Mouse (Mus musculus) limb, embryonic 10.5 days (tissue): ENCODE results near the gene Igsf23. TPM values are rescaled to one million over a fixed set of nuclear protein-coding genes. Genes with fewer than 3 reads are reported as not detected.
"Not testable (repeated sequence)": the region's sequence is repeated elsewhere in the genome, so short reads cannot be mapped to it uniquely, and the experiment has no call there.

Experiments used
- DNase-seq: peaks from one replicate; pipeline ENCODE4 v3.0.0-alpha.2; 2017; ENCODE audit warnings: low spot score
- H3K27ac ChIP-seq: fragments of 300-500 bp; sonication (generic); 2 replicates; pipeline ENCODE4 v1.5.1; 2016; ENCODE audit warnings: mild to moderate bottlenecking
- H3K27me3 ChIP-seq: fragments of 300-500 bp; sonication (generic); 2 replicates; pipeline ENCODE4 v1.6.1; 2016; ENCODE audit warnings: low read depth, mild to moderate bottlenecking; ENCODE audit not compliant: poor library complexity, severe bottlenecking
- H3K36me3 ChIP-seq: fragments of 300-500 bp; sonication (generic); 2 replicates; pipeline ENCODE4 v1.6.1; 2016; ENCODE audit warnings: mild to moderate bottlenecking, moderate library complexity
- H3K4me1 ChIP-seq: fragments of 300-500 bp; sonication (generic); 2 replicates; pipeline ENCODE4 v1.6.1; 2016
- H3K4me3 ChIP-seq: fragments of 300-500 bp; sonication (generic); 2 replicates; pipeline ENCODE4 v1.5.1; 2016; ENCODE audit warnings: mild to moderate bottlenecking, moderate library complexity
- H3K9me3 ChIP-seq: fragments of 300-500 bp; sonication (generic); replicated peaks from 2 replicates; pipeline ENCODE4 v1.6.1; 2016; ENCODE audit warnings: mild to moderate bottlenecking
- WGBS: fragments of 180-500 bp; shearing (Covaris S2); methylation state at CpG from one replicate; pipeline ENCODE4 v1.1.7; 2016; 5-methylcytosine and 5-hydroxymethylcytosine counted together
- polyA plus RNA-seq: library from polyadenylated mRNA; unstranded; fragments of >200 nt; fragmentation: Nextera tagmentation; extraction: Ambion mirVana; gene quantifications from 2 replicates; pipeline ENCODE4 v1.2.1, GENCODE M21; 2016

Gene Igsf23
- polyA plus RNA-seq, 1 experiment from 2014 or later, result 0.21 TPM

GRCm38 (mm10) chr7:19930481-19930880, 20.1 kb downstream of the Igsf23 start:
- Histone ChIP-seq H3K4me1 (peaks cover 10% of the 10 kb centered on the region), H3K27me3 (peaks cover 18% of the 10 kb centered on the region)
- H3K4me3 ChIP-seq, H3K27ac ChIP-seq, H3K9me3 ChIP-seq, DNase-seq, H3K36me3 ChIP-seq: not testable (repeated sequence)
- 83% methylated on average over 6 of the region's 6 CpGs for WGBS

GRCm38 (mm10) chr7:19928486-19928885, 22.1 kb downstream of the Igsf23 start:
- H3K36me3 ChIP-seq, result no peaks in the 10 kb centered on the region
- H3K9me3 ChIP-seq, result no peaks in the 10 kb centered on the region
- H3K4me1 ChIP-seq, result peaks cover 16% of the 10 kb centered on the region
- WGBS, result 70% methylated on average over 5 of the region's 5 CpGs
- H3K27me3 ChIP-seq, result peaks cover 23% of the 10 kb centered on the region
- H3K4me3 ChIP-seq, result no peak overlapping the region
- no peak for DNase-seq
- H3K27ac ChIP-seq, result no peak overlapping the region

- 85% methylated on average over 2 of the region's 2 CpGs for WGBS
- H3K9me3 ChIP-seq, result no peaks in the 10 kb centered on the region
- H3K4me1 ChIP-seq, result peaks cover 8% of the 10 kb centered on the region; the same call in 1 of the 2 replicates
- H3K27ac ChIP-seq, result no peak overlapping the region
- no peak overlapping the region for H3K4me3 ChIP-seq
- peaks cover 16% of the 10 kb centered on the region for H3K27me3 ChIP-seq
- H3K36me3 ChIP-seq, result no peaks in the 10 kb centered on the region
- DNase-seq, result no peak
Measured at GRCm38 (mm10) chr7:19926849-19927480, 23.6 kb downstream of the Igsf23 start.

GRCm38 (mm10) chr7:19925376-19925775, 25.2 kb downstream of the Igsf23 start:
- Histone ChIP-seq H3K27ac (no peak overlapping the region), H3K9me3 (no peaks in the 10 kb centered on the region), H3K4me1 (peaks cover 13% of the 10 kb centered on the region; the same call in 1 of the 2 replicates), H3K27me3 (peaks cover 12% of the 10 kb centered on the region; the same call in 1 of the 2 replicates), H3K4me3 (no peak overlapping the region), H3K36me3 (no peaks in the 10 kb centered on the region)
- DNase-seq, result no peak
- 87% methylated on average over 1 of the region's 1 CpGs for WGBS

GRCm38 (mm10) chr7:19923797-19924196, 26.8 kb downstream of the Igsf23 start:
- Histone ChIP-seq H3K4me1 (peaks cover 19% of the 10 kb centered on the region; the same call in 1 of the 2 replicates), H3K9me3 (no peaks in the 10 kb centered on the region), H3K36me3 (no peaks in the 10 kb centered on the region), H3K27ac (no peak overlapping the region), H3K27me3 (peaks cover 12% of the 10 kb centered on the region; the same call in 1 of the 2 replicates), H3K4me3 (no peak overlapping the region; the same call in 1 of the 2 replicates)
- peak; percentile 51 for DNase-seq
- WGBS, result 7% methylated on average over 11 of the region's 15 CpGs

- 34% methylated on average over 2 of the region's 2 CpGs for WGBS
- no peak for DNase-seq
- H3K27ac ChIP-seq, result no peak overlapping the region
- H3K4me3 ChIP-seq, result no peak overlapping the region; the same call in 1 of the 2 replicates
- no peaks in the 10 kb centered on the region for H3K9me3 ChIP-seq
- peaks cover 12% of the 10 kb centered on the region; the same call in 1 of the 2 replicates for H3K27me3 ChIP-seq
- H3K4me1 ChIP-seq, result peaks cover 19% of the 10 kb centered on the region; the same call in 1 of the 2 replicates
- H3K36me3 ChIP-seq, result no peaks in the 10 kb centered on the region
Measured at GRCm38 (mm10) chr7:19923354-19923753, 27.2 kb downstream of the Igsf23 start.

GRCm38 (mm10) chr7:19920506-19921261, 29.9 kb downstream of the Igsf23 start, which contains the start of gene Pvr:
TSS of gene Pvr (minus strand) at chr7:19921160.
- WGBS, result under 1% methylated on average over 60 of the region's 60 CpGs
- Histone ChIP-seq H3K27ac (peak within 1 kb of the TSS; percentile 86), H3K9me3 (no peaks in the 10 kb centered on the region), H3K27me3 (peaks cover 12% of the 10 kb centered on the region; the same call in 1 of the 2 replicates), H3K4me1 (peaks cover 19% of the 10 kb centered on the region; the same call in 1 of the 2 replicates), H3K4me3 (peak within 1 kb of the TSS; percentile 68), H3K36me3 (peaks cover 12% of the 10 kb centered on the region)
- peak; percentile 78 for DNase-seq

GRCm38 (mm10) chr7:19920166-19920505, 30.4 kb downstream of the Igsf23 start:
- no peak for DNase-seq
- Histone ChIP-seq H3K27ac (peak overlapping the region; percentile 86), H3K36me3 (peaks cover 13% of the 10 kb centered on the region), H3K27me3 (peaks cover 12% of the 10 kb centered on the region; the same call in 1 of the 2 replicates), H3K4me3 (peak overlapping the region; percentile 68), H3K9me3 (no peaks in the 10 kb centered on the region), H3K4me1 (peaks cover 19% of the 10 kb centered on the region; the same call in 1 of the 2 replicates)
- 35% methylated on average over 4 of the region's 4 CpGs for WGBS

GRCm38 (mm10) chr7:19914558-19914957, 36.0 kb downstream of the Igsf23 start:
- 94% methylated on average over 7 of the region's 7 CpGs for whole genome bisulfite sequencing
- H3K36me3 ChIP-seq, result peaks cover 21% of the 10 kb centered on the region
- H3K4me1 ChIP-seq, result no peaks in the 10 kb centered on the region
- no peak overlapping the region for H3K4me3 ChIP-seq
- no peak overlapping the region for H3K27ac ChIP-seq
- H3K9me3 ChIP-seq, result no peaks in the 10 kb centered on the region
- H3K27me3 ChIP-seq, result no peaks in the 10 kb centered on the region
- DNase-seq, result no peak

GRCm38 (mm10) chr7:19911695-19912524, 38.6 kb downstream of the Igsf23 start:
- no peaks in the 10 kb centered on the region for H3K27me3 ChIP-seq
- peaks cover 33% of the 10 kb centered on the region for H3K36me3 ChIP-seq
- WGBS, result 92% methylated on average over 23 of the region's 23 CpGs
- no peaks in the 10 kb centered on the region for H3K9me3 ChIP-seq
- no peaks in the 10 kb centered on the region for H3K4me1 ChIP-seq
- DNase-seq, result no peak
- H3K27ac ChIP-seq, result no peak overlapping the region
- no peak overlapping the region for H3K4me3 ChIP-seq

- peaks cover 32% of the 10 kb centered on the region for H3K36me3 ChIP-seq
- no peaks in the 10 kb centered on the region for H3K4me1 ChIP-seq
- no peak overlapping the region for H3K27ac ChIP-seq
- H3K9me3 ChIP-seq, result no peaks in the 10 kb centered on the region
- DNase-seq, result no peak
- H3K27me3 ChIP-seq, result no peaks in the 10 kb centered on the region
- no peak overlapping the region for H3K4me3 ChIP-seq
- 93% methylated on average over 6 of the region's 6 CpGs for WGBS
Measured at GRCm38 (mm10) chr7:19911292-19911658, 39.3 kb downstream of the Igsf23 start.

GRCm38 (mm10) chr7:19910421-19911291, 39.9 kb downstream of the Igsf23 start:
- 49% methylated on average over 21 of the region's 21 CpGs for WGBS
- DNase-seq, result peak; percentile 87
- Histone ChIP-seq H3K4me3 (no peak overlapping the region), H3K4me1 (no peaks in the 10 kb centered on the region), H3K27ac (no peak overlapping the region), H3K27me3 (no peaks in the 10 kb centered on the region), H3K36me3 (peaks cover 26% of the 10 kb centered on the region), H3K9me3 (no peaks in the 10 kb centered on the region)
